Mouse (Mus musculus) liver, embryonic 13.5 days (tissue): Measurements from ENCODE around the gene Ilk. TPM values are rescaled to one million over a fixed set of nuclear protein-coding genes. Genes with fewer than 3 reads are reported as not detected.

Experiments
- ATAC-seq: fragments of 200-750 bp; cut with Nextera tagmentation; 2 replicates; pipeline ENCODE4 v1.8.0; 2017; ENCODE audit warnings: low read depth, mild to moderate bottlenecking, moderate number of reproducible peaks, moderate library complexity
- DNase-seq: peaks from one replicate; pipeline ENCODE4 v3.0.0; 2022
- H3K27ac ChIP-seq: fragments of 300-500 bp; sonication (generic); 2 replicates; pipeline ENCODE4 v1.5.1; 2015; ENCODE audit warnings: moderate library complexity, mild to moderate bottlenecking, inconsistent platforms
- H3K27me3 ChIP-seq: fragments of 300-500 bp; sonication (generic); 2 replicates; pipeline ENCODE4 v1.6.1; 2015; ENCODE audit warnings: mild to moderate bottlenecking, inconsistent platforms
- H3K36me3 ChIP-seq: fragments of 300-500 bp; sonication (generic); 2 replicates; pipeline ENCODE4 v1.6.1; 2015; ENCODE audit warnings: mild to moderate bottlenecking, inconsistent platforms
- H3K4me1 ChIP-seq: fragments of 300-500 bp; sonication (generic); replicated peaks from 2 replicates; pipeline ENCODE4 v1.6.1; 2015; ENCODE audit warnings: inconsistent platforms
- H3K4me2 ChIP-seq: fragments of 300-500 bp; sonication (generic); 2 replicates; pipeline ENCODE4 v1.6.1; 2015; ENCODE audit warnings: inconsistent platforms, mild to moderate bottlenecking, moderate library complexity
- H3K4me3 ChIP-seq: fragments of 300-500 bp; sonication (generic); replicated peaks from 2 replicates; pipeline ENCODE4 v1.5.1; 2015; ENCODE audit warnings: mild to moderate bottlenecking, inconsistent platforms
- H3K9ac ChIP-seq: fragments of 300-500 bp; sonication (generic); 2 replicates; pipeline ENCODE4 v1.6.1; 2015; ENCODE audit warnings: mild to moderate bottlenecking, inconsistent platforms
- H3K9me3 ChIP-seq: fragments of 300-500 bp; sonication (generic); replicated peaks from 2 replicates; pipeline ENCODE4 v1.6.1; 2016; ENCODE audit warnings: inconsistent platforms
- WGBS: fragments of 180-500 bp; shearing (Covaris S2); methylation state at CpG from one replicate; pipeline ENCODE4 v1.1.7; 2015; ENCODE audit not compliant: insufficient replicate concordance; 5-methylcytosine and 5-hydroxymethylcytosine counted together
- polyA plus RNA-seq: library from polyadenylated mRNA; unstranded; fragments of >200 nt; fragmentation: Nextera tagmentation; extraction: Ambion mirVana; gene quantifications from 2 replicates; pipeline ENCODE4 v1.2.1, GENCODE M21; 2015

Gene Ilk
- polyA plus RNA-seq, 1 experiment from 2014 or later, result 125 TPM

GRCm38 (mm10) chr7:105786506-105787284, 50.3 kb downstream of the Ilk start:
- no peak overlapping the region for H3K27ac ChIP-seq
- H3K9ac ChIP-seq, result peak overlapping the region; percentile 63
- 15% methylated on average over 20 of the region's 20 CpGs for WGBS
- peaks cover 89% of the 10 kb centered on the region for H3K27me3 ChIP-seq
- H3K9me3 ChIP-seq, result no peaks in the 10 kb centered on the region
- H3K4me3 ChIP-seq, result peak overlapping the region; percentile 52
- DNase-seq, result no peak
- no peaks in the 10 kb centered on the region for H3K36me3 ChIP-seq
- H3K4me2 ChIP-seq, result peak overlapping the region; percentile 52
- H3K4me1 ChIP-seq, result no peaks in the 10 kb centered on the region
- ATAC-seq, result peak; percentile 20; the same call in 1 of the 2 replicates

DNA sequence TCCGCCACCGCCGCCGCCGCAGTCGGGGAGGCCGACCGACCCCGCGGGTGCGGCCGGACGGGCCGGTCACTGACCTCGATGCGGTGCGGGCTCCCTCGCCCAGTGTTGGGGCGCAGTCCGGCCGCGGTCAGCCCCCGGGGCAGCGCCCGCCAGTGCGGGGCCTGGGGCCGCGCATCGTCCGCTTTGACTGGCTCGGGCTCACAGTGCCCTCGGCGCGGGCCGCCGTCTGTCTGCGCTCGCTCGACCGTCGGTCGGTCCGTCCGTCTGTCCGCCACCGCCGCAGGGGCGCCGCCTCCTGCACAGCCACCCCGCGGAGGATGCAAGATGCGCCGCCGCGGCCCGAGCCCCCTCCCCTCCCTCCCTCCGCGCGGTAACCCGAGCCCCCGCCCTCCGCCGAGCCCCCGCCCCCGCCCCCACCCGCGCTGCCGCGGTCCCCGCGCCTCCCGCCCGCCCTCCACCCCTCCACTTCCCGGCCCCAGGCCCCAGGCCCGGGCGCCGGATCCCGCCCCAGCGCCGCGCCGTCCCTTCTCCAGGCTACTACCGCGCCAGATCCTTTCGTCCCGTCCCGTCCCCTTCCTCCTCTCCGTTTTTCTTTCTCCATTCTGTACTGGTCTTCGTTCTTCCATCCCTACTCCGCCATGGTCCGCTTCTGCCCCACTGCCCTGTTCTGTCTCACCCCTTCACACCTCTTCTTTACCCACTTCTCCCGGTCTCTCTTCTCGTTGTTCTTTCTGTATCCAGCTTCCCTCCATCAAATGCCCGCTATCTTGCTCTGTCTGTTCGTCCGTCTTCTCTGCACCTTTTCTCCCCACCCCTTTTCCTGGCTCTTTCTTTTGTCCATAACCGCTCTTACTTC, 51.1 kb downstream of the Ilk start, which contains the start of gene Dchs1:
TSS of gene Dchs1 (minus strand) at position 370 of the 856 bp plus-strand sequence.
- no peaks in the 10 kb centered on the region for H3K4me1 ChIP-seq
- peaks cover 90% of the 10 kb centered on the region for H3K27me3 ChIP-seq
- peak within 1 kb of the TSS; percentile 52 for H3K4me2 ChIP-seq
- DNase-seq (no peak), ATAC-seq (peak; percentile 45)
- no peak within 1 kb of the TSS; the same call in 1 of the 2 replicates for H3K27ac ChIP-seq
- H3K9ac ChIP-seq, result peak within 1 kb of the TSS; percentile 63
- no peaks in the 10 kb centered on the region for H3K9me3 ChIP-seq
- H3K36me3 ChIP-seq, result no peaks in the 10 kb centered on the region
- WGBS, result under 1% methylated on average over 55 of the region's 97 CpGs
- H3K4me3 ChIP-seq, result peak within 1 kb of the TSS; percentile 52

DNA sequence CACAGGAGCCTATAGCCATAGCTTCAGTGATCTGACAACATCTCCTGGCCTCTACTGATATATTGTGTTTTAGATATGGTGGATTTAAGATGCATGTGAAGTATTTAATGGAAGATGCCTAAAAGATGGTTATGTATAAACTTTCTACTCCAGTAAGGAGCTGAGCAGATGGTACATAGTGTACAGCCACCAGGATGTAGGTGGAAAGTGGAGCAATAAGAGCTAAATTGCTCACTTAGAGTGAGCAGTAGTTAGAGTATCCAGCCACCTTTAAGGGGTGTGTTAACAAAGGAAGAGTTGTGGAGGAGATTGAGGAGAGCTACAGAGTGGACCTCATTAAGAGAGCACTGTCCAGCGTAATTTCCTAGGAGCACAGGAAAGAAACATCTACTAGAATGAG, 54.8 kb downstream of the Ilk start:
- Histone ChIP-seq H3K9me3 (no peaks in the 10 kb centered on the region), H3K9ac (no peak overlapping the region), H3K4me3 (no peak overlapping the region), H3K4me2 (no peak overlapping the region), H3K4me1 (no peaks in the 10 kb centered on the region), H3K36me3 (no peaks in the 10 kb centered on the region), H3K27ac (no peak overlapping the region), H3K27me3 (peaks cover 57% of the 10 kb centered on the region)
- DNase-seq (no peak), ATAC-seq (no peak)
- WGBS, result 54% methylated on average over 1 of the region's 1 CpGs

Other genes starting within 250 kb of the Ilk start
- 22.8 and 25.6 TPM in 2 replicates for gene Smpd1, start 182.2 kb upstream of the Ilk start, polyA plus RNA-seq
- gene Apbb1, start 154.9 kb upstream of the Ilk start, polyA plus RNA-seq, result 4.1 TPM in 2 replicates
- 144 and 154 TPM in 2 replicates for gene Hpx, start 136.5 kb upstream of the Ilk start, polyA plus RNA-seq
- 3.7 and 3.8 TPM in 2 replicates for gene Trim3, start 103.0 kb upstream of the Ilk start, polyA plus RNA-seq
- gene Timm10b, start 96.5 kb upstream of the Ilk start, polyA plus RNA-seq, result 131 and 135 TPM in 2 replicates
- 15.7 and 19.7 TPM in 2 replicates for gene Arfip2, start 96.2 kb upstream of the Ilk start, polyA plus RNA-seq
- 6.2 and 34.2 TPM in 2 replicates for gene Gm45799, start 96.0 kb upstream of the Ilk start, polyA plus RNA-seq
- 0.06 and 0.12 TPM in 2 replicates for gene Dnhd1, start 85.8 kb upstream of the Ilk start, polyA plus RNA-seq
- gene Rrp8, start 793 bp downstream of the Ilk start, polyA plus RNA-seq, result 25.2 and 27.4 TPM in 2 replicates
- 130 and 158 TPM in 2 replicates for gene Taf10, start 7.8 kb downstream of the Ilk start, polyA plus RNA-seq
- 51.2 and 63.6 TPM in 2 replicates for gene Tpp1, start 15.6 kb downstream of the Ilk start, polyA plus RNA-seq
- 0.73 and 0.74 TPM in 2 replicates for gene Dchs1, start 51.1 kb downstream of the Ilk start, polyA plus RNA-seq
- gene Mrpl17, start 74.5 kb downstream of the Ilk start, polyA plus RNA-seq, result 302 and 319 TPM in 2 replicates
- gene Gm4070, start 217.4 kb downstream of the Ilk start, polyA plus RNA-seq, result 0.29 and 0.68 TPM in 2 replicates